Mouse (Mus musculus) embryonic fibroblast, embryonic 13.5 days (primary cell): ENCODE measurements around the gene Trim12a. TPM values are rescaled to one million over a fixed set of nuclear protein-coding genes. Genes with fewer than 3 reads are reported as not detected.
"Not testable (repeated sequence)": the region's sequence is repeated elsewhere in the genome, so short reads cannot be mapped to it uniquely, and the experiment has no call there.

Experiments
- H3K27ac ChIP-seq: 2 replicates; pipeline ENCODE4 v1.5.1; 2012; ENCODE audit warnings: low read length, control low read depth, inconsistent platforms; ENCODE audit not compliant: insufficient read depth
- H3K4me1 ChIP-seq: 2 replicates; pipeline ENCODE4 v1.6.1; 2011; ENCODE audit warnings: low read length; ENCODE audit not compliant: control insufficient read depth, insufficient read depth
- H3K4me3 ChIP-seq: 2 replicates; pipeline ENCODE4 v1.5.1; 2011; ENCODE audit warnings: mild to moderate bottlenecking, control low read depth, low read length; ENCODE audit not compliant: insufficient read depth
- CTCF ChIP-seq: IDR thresholded peaks from 2 replicates; pipeline ENCODE4 v1.5.1; 2011; ENCODE audit warnings: mild to moderate bottlenecking, control low read depth, low read length, moderate library complexity, borderline replicate concordance; ENCODE audit not compliant: insufficient read depth
- POLR2A ChIP-seq: IDR thresholded peaks from 2 replicates; pipeline ENCODE4 v1.6.1; 2011; ENCODE audit warnings: low read depth, mild to moderate bottlenecking, control low read depth, low read length, moderate library complexity
- polyA plus RNA-seq: library from polyadenylated mRNA; stranded (reverse); fragments of >200 nt; gene quantifications from 2 replicates; pipeline ENCODE4 v1.2.4, GENCODE M21; 2011; ENCODE audit warnings: low read depth; ENCODE audit not compliant: missing spikeins, insufficient read length

The Trim12a gene
- polyA plus RNA-seq, 1 experiment = 23.2 TPM

DNA sequence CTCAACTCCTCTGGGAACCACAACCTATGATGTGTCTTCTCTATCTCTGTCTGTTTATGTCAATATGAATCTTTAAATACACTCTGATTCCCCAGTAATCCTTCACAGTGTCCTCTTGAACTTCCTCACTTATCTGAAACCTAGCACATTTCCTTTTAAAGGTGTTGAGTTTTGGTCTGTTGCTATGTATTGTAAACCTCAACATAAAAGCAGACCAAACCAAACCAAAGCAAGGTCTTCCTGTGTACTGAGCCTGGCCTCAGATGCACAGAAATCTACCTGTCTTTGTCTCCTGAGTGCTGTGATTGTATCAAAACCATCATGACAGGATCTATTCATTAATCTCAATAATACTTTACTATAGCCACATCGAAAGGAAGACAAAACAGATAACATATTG, 24.6 kb downstream of the Trim12a start:
- TF ChIP-seq POLR2A (no peak), CTCF (no peak)
- Histone ChIP-seq H3K4me3 (no peak overlapping the region), H3K4me1 (no peaks in the 10 kb centered on the region), H3K27ac (no peak overlapping the region)

DNA sequence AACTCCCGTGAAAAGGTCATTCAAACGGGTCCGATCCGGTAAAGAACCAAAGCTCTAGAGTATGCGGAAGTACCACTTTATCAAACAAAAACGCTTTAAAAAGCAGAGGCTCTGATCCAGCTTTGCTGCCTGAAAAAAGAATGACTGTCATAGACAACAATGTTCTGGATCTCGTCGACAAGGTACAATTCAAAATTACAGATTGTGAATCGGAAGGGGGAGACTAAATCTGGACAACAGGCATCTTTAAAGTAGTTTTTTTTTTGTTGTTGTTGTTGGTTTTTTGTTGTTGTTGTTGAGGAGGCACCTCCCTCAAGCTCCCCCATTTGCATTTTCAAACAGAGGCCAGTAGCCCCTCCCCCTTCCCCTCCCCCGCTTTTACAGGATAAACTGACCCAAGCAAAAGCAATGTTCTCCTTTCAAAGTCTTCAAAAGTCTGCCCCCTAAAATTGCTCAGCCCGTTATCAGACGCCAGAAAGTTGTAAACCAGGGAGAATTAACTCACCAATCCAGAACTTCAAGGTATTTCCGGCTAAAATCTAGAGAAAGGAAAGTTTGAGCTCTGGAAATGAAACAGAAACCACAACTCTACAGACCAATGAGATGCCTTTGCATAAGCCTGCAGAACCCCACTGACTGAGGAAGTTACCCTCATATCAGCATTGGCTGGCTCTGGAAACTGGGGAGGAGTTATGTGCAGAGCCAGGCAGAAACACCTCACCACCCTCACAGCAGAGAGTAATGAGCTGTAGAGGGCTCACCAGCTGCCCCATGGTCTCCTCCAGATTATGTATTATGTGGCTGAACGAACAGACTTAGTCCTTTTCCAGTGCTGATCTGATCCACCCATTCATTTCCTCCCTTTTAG, 27.5 kb downstream of the Trim12a start, which contains the start of gene Trim5:
Gene Trim5, minus strand, starts transcription at position 519 of the 868 bp plus-strand sequence.
- H3K27ac ChIP-seq, H3K4me1 ChIP-seq, H3K4me3 ChIP-seq: not testable (repeated sequence)

DNA sequence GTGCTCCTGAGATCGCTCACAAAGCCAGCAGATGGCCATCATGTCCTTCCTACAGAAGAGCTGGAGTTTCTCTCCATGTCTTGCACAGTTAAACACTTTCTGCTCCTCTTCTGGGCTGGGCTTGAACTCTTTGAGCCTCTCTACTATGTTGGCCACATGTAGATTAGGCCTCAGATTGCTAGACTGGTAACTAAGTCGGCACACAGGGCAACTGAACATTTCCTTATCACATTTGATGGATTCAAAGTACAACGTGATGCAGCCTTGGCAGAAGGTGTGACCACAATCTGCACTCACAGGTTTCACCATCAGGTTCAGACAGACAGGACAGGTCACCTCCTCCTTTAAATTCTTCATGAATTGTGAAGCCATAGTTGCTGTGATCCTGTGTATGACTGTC, 35.9 kb downstream of the Trim12a start:
- H3K4me1 ChIP-seq, H3K4me3 ChIP-seq, H3K27ac ChIP-seq: not testable (repeated sequence)

DNA sequence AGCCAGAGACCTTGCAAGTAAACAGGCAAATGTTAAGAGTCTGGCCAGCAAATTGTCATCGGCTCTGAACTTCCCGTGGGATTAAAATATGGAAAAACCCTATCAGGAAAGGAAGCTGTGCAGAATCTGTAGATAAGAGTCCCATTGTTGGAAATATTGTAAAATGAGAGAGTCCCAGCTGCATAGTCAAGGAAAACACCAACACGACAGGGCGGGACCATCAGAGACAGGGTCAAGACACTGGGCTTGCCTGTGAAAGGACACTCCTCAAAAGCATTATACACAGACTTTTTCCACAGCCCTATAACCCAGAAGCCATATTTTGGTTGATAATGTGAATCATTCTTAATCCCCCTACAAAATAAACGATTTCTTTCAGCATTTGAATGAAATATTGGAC, 49.9 kb downstream of the Trim12a start:
- not testable (repeated sequence) for H3K4me1 ChIP-seq, H3K27ac ChIP-seq, H3K4me3 ChIP-seq

DNA sequence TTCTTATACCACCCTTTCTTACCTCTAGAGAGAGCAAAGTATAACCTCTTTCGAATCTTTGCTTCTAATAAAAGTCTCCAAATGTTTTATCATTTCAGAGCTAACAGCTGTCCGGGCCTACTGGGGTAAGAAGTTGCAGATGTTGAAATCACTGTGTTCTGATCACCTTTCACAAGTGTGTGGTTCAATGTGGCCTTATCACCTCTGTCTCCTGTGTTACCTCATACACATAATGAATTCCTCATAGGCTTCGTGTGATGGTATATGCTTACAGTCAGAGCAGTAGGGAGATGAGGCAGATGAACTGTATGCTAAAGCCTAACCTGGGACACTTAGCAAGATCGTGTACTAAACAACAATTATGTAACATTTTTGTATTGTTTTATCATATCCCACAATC, 54.9 kb downstream of the Trim12a start:
- not testable (repeated sequence) for H3K4me1 ChIP-seq, H3K4me3 ChIP-seq, H3K27ac ChIP-seq

Other genes with a start within 250 kb of the Trim12a start
- gene Olfr644, start 243.6 kb downstream of the Trim12a start, polyA plus RNA-seq = not detected in 2 replicates
- not detected in 2 replicates for gene Olfr645, start 230.0 kb downstream of the Trim12a start, polyA plus RNA-seq
- not detected in 2 replicates for gene Olfr646, start 210.6 kb downstream of the Trim12a start, polyA plus RNA-seq
- not detected in 2 replicates for gene Ubqln5, start 185.6 kb downstream of the Trim12a start, polyA plus RNA-seq
- not detected in 2 replicates for gene Olfr643, start 178.1 kb downstream of the Trim12a start, polyA plus RNA-seq
- gene Ubqln3, start 172.2 kb downstream of the Trim12a start, polyA plus RNA-seq = not detected in 2 replicates
- gene Ubqlnl, start 164.9 kb downstream of the Trim12a start, polyA plus RNA-seq = not detected in 2 replicates
- gene Olfm5, start 150.6 kb downstream of the Trim12a start, polyA plus RNA-seq = not detected in 2 replicates
- gene Olfr648, start 132.1 kb downstream of the Trim12a start, polyA plus RNA-seq = not detected in 2 replicates
- not detected in 2 replicates for gene Olfr649, start 119.5 kb downstream of the Trim12a start, polyA plus RNA-seq
- 0.67 and 1.4 TPM in 2 replicates for gene Trim6, start 96.7 kb downstream of the Trim12a start, polyA plus RNA-seq
- 4.9 and 5.8 TPM in 2 replicates for gene Trim34a, start 71.0 kb downstream of the Trim12a start, polyA plus RNA-seq
- 2.1 and 2.4 TPM in 2 replicates for gene Trim5, start 27.4 kb downstream of the Trim12a start, polyA plus RNA-seq
- gene Trim34b, start 14.0 kb upstream of the Trim12a start, polyA plus RNA-seq = not detected in 2 replicates
- 16.1 and 17.2 TPM in 2 replicates for gene Trim12c, start 37.9 kb upstream of the Trim12a start, polyA plus RNA-seq
- not detected in 2 replicates for gene Trim30b, start 54.4 kb upstream of the Trim12a start, polyA plus RNA-seq
- gene Trim30c, start 85.4 kb upstream of the Trim12a start, polyA plus RNA-seq = not detected in 2 replicates
- 7.6 and 10.4 TPM in 2 replicates for gene Trim30a, start 149.7 kb upstream of the Trim12a start, polyA plus RNA-seq
- 7.3 and 8.6 TPM in 2 replicates for gene Trim30d, start 192.4 kb upstream of the Trim12a start, polyA plus RNA-seq
- not detected in 2 replicates for gene Olfr651, start 234.7 kb upstream of the Trim12a start, polyA plus RNA-seq
- gene Olfr652, start 245.4 kb upstream of the Trim12a start, polyA plus RNA-seq = not detected in 2 replicates